ENCODE assay signal across 12 mouse cellular contexts in genomic region chr5:24826056-24826770, GRCm38 (mm10). TPM values are rescaled to one million over a fixed set of nuclear protein-coding genes. Genes with fewer than 3 reads are reported as not detected.
A peak's percentile ranks its signal among the peaks of the same experiment; 100 is the strongest.
DNase-seq lines count a peak whose midpoint lies in the region; ATAC-seq and TF ChIP-seq lines count a peak whose summit lies in the region.
"Had no signal": no experiment of that assay in that cellular context is flagged by ENCODE, and none has a peak within 500 bp of the region (broad histone marks: within the 10 kb centered on the region; RNA-seq: fewer than 3 reads in every experiment).

No protein-coding gene starts in this region.

- intact Hi-C loops in heart, postnatal 14 days (cut with DNase I), result no loop called here

- TF ChIP-seq POLR2A in myocyte (IDR thresholded peaks at IDR 0.05; ENCODE audit: insufficient read length, low read depth), result no peak

- ATAC-seq in heart, postnatal 0 days (ENCODE audit: insufficient read depth, low read depth), result no peak
- no peak for ATAC-seq in stomach, embryonic 15.5 days (ENCODE audit: insufficient read depth, low FRiP score, low read depth)
- no peak for ATAC-seq in stomach, postnatal 0 days (ENCODE audit: low FRiP score, low TSS enrichment)
- peak; percentile 62 for ATAC-seq in granulocyte monocyte progenitor cell, adult 5-6 weeks (replicated peaks; ENCODE audit: poor library complexity, severe bottlenecking)

- H3K27ac ChIP-seq in heart, postnatal 0 days (ENCODE audit: low read depth), result peak overlapping the region; percentile 15; the same call in 1 of the 2 replicates
- peak overlapping the region; percentile 21; the same call in 1 of the 2 replicates for H3K27ac ChIP-seq in stomach, embryonic 15.5 days
- no peak overlapping the region; the same call in 1 of the 2 replicates for H3K27ac ChIP-seq in stomach, postnatal 0 days (replicated peaks)
- H3K27ac ChIP-seq: liver, embryonic 14.5 days had no signal

- H3K9me3 ChIP-seq in heart, postnatal 0 days (replicated peaks; ENCODE audit: control insufficient read depth, low read length), result no peaks in the 10 kb centered on the region
- no peaks in the 10 kb centered on the region for H3K9me3 ChIP-seq in stomach, embryonic 15.5 days
- H3K9me3 ChIP-seq in stomach, postnatal 0 days (ENCODE audit: control insufficient read depth, low read length), result no peaks in the 10 kb centered on the region

- no peak overlapping the region for H3K4me3 ChIP-seq in heart, postnatal 0 days (ENCODE audit: low read depth, low read length)
- H3K4me3 ChIP-seq in stomach, embryonic 15.5 days (replicated peaks), result no peak overlapping the region
- no peak overlapping the region for H3K4me3 ChIP-seq in stomach, postnatal 0 days (ENCODE audit: low read depth, low read length)
- H3K4me3 ChIP-seq in myocyte, result no peak overlapping the region
- H3K4me3 ChIP-seq: erythroblast, embryonic 14.5 days had no signal

- H3ac ChIP-seq in myocyte (ENCODE audit: control insufficient read depth, insufficient read length), result no peak overlapping the region

- H3K27me3 ChIP-seq in heart, postnatal 0 days (ENCODE audit: control insufficient read depth, insufficient read depth, low read length), result no peaks in the 10 kb centered on the region
- no peaks in the 10 kb centered on the region for H3K27me3 ChIP-seq in stomach, embryonic 15.5 days (replicated peaks)
- no peaks in the 10 kb centered on the region for H3K27me3 ChIP-seq in stomach, postnatal 0 days (ENCODE audit: control insufficient read depth, insufficient read depth, low read length)
- no peaks in the 10 kb centered on the region for H3K27me3 ChIP-seq in myocyte (ENCODE audit: control insufficient read depth, insufficient read depth, insufficient read length)

- TF ChIP-seq EP300 in heart, postnatal 0 days (IDR thresholded peaks at IDR 0.05; ENCODE audit: low read depth), result no peak
- TF ChIP-seq EP300 in stomach, postnatal 0 days (optimal IDR thresholded peaks at IDR 0.05), result no peak

- TF ChIP-seq CTCF in heart, postnatal 0 days (IDR thresholded peaks at IDR 0.05; ENCODE audit: low read depth), result no peak
- no peak for TF ChIP-seq CTCF in stomach, postnatal 0 days (IDR thresholded peaks at IDR 0.05; ENCODE audit: low read depth)

- H3K36me3 ChIP-seq in heart, postnatal 0 days (replicated peaks; ENCODE audit: control insufficient read depth, insufficient read depth, low read length), result no peaks in the 10 kb centered on the region
- H3K36me3 ChIP-seq in stomach, embryonic 15.5 days, result no peaks in the 10 kb centered on the region
- H3K36me3 ChIP-seq in stomach, postnatal 0 days (ENCODE audit: control insufficient read depth, insufficient read depth, low read length), result no peaks in the 10 kb centered on the region
- no peaks in the 10 kb centered on the region for H3K36me3 ChIP-seq in myocyte (ENCODE audit: control insufficient read depth, insufficient read depth)

- WGBS in heart, postnatal 0 days, result 62% methylated on average over 9 of the region's 9 CpGs
- 75% methylated on average over 9 of the region's 9 CpGs for WGBS in stomach, embryonic 15.5 days
- 76% methylated on average over 9 of the region's 9 CpGs for WGBS in stomach, postnatal 0 days

- H3K4me1 ChIP-seq in heart, postnatal 0 days (ENCODE audit: control insufficient read depth, insufficient read depth), result peaks cover 41% of the 10 kb centered on the region
- H3K4me1 ChIP-seq in stomach, embryonic 15.5 days, result peaks cover 18% of the 10 kb centered on the region
- H3K4me1 ChIP-seq in stomach, postnatal 0 days (replicated peaks; ENCODE audit: control insufficient read depth, insufficient read depth), result 0 out of 2 replicates have a peak, but pooled peaks cover 4% of the 10 kb centered on the region

- no peak overlapping the region for H3K4me2 ChIP-seq in heart, postnatal 0 days (ENCODE audit: low read depth, low read length)
- H3K4me2 ChIP-seq in stomach, embryonic 15.5 days, result no peak overlapping the region
- H3K4me2 ChIP-seq in stomach, postnatal 0 days (replicated peaks; ENCODE audit: low read depth), result no peak overlapping the region
- peak overlapping the region; percentile 10 for H3K4me2 ChIP-seq in myocyte (ENCODE audit: low read depth)
- H3K4me2 ChIP-seq: midbrain, embryonic 11.5 days had no signal

- H3K9ac ChIP-seq in heart, postnatal 0 days (replicated peaks; ENCODE audit: low read depth, low read length), result no peak overlapping the region
- no peak overlapping the region for H3K9ac ChIP-seq in stomach, embryonic 15.5 days
- H3K9ac ChIP-seq in stomach, postnatal 0 days (ENCODE audit: low read length), result no peak overlapping the region
- H3K9ac ChIP-seq: liver, embryonic 14.5 days had no signal

- peaks cover 99% of the 10 kb centered on the region for H3K79me2 ChIP-seq in myocyte (ENCODE audit: control insufficient read depth, insufficient read depth)

- no peak for DNase-seq in heart, postnatal 0 days (ENCODE audit: low spot score)
- DNase-seq in heart, postnatal 14 days, result no peak
- no peak for DNase-seq in stomach, postnatal 0 days (ENCODE audit: low spot score)
- DNase-seq in yolk sac, embryonic 10.5 days (ENCODE audit: low spot score), result no peak
- no peak for DNase-seq in left cerebral cortex, adult 9 months (ENCODE audit: low spot score in 2 of 2)
- DNase-seq: spleen, adult 18-20 months had no signal

TF ChIP-seq in myocyte, 11 proteins besides CTCF, POLR2A, EP300 and RAD21:
- TF ChIP-seq MYOD1 (IDR thresholded peaks at IDR 0.05; ENCODE audit: control insufficient read depth in 1 of 3, insufficient read length in 2 of 3, low read depth in 2 of 3), result no peak
- TF ChIP-seq USF1 (IDR thresholded peaks at IDR 0.05; ENCODE audit: low read depth), result no peak
- no peak for TF ChIP-seq MYOG (IDR thresholded peaks at IDR 0.05; ENCODE audit: control insufficient read depth in 1 of 3, insufficient read depth in 1 of 3, insufficient read length in 2 of 3, low read depth in 2 of 3)
- TF ChIP-seq CEBPB (IDR thresholded peaks at IDR 0.05; ENCODE audit: insufficient read depth, poor library complexity, severe bottlenecking), result no peak
- TF ChIP-seq SRF (IDR thresholded peaks at IDR 0.05; ENCODE audit: control insufficient read depth, insufficient read length, low read depth), result no peak
- TF ChIP-seq REST (IDR thresholded peaks at IDR 0.05; ENCODE audit: insufficient read depth, insufficient read length), result no peak
- no peak for TF ChIP-seq E2F4 (IDR thresholded peaks at IDR 0.05; ENCODE audit: insufficient read depth)
- no peak for TF ChIP-seq TCF3 (IDR thresholded peaks at IDR 0.05; ENCODE audit: insufficient read length, low read depth)
- TF ChIP-seq TCF12 (IDR thresholded peaks at IDR 0.05; ENCODE audit: insufficient read depth, poor library complexity, severe bottlenecking), result no peak
- no peak for TF ChIP-seq POLR2AphosphoS2 (IDR thresholded peaks at IDR 0.05; ENCODE audit: insufficient read length, low read depth)
- TF ChIP-seq MAX (IDR thresholded peaks at IDR 0.05; ENCODE audit: low read depth), result no peak

RNA-seq across cellular contexts. Expression of gene Rheb, which starts 16.2 kb away (rescaled TPM):
- total RNA-seq in heart, postnatal 0 days (2014; rRNA removed; ENCODE audit: low replicate concordance), result 83.6 and 101 TPM in 2 replicates
- 250 and 253 TPM in 2 replicates for polyA plus RNA-seq in heart, postnatal 0 days (2015; fragmentation: Nextera tagmentation; extraction: Ambion mirVana)
- 10 to 100 TPM; 71.6 to 78.1 TPM for total RNA-seq in heart, postnatal 14 days (2021)
- polyA plus RNA-seq in stomach, embryonic 15.5 days (2015; fragmentation: Nextera tagmentation; extraction: Ambion mirVana), result 240 and 242 TPM in 2 replicates
- 209 and 218 TPM in 2 replicates for polyA plus RNA-seq in stomach, postnatal 0 days (2015; fragmentation: Nextera tagmentation; extraction: Ambion mirVana)
- 71.9 and 104 TPM in 2 replicates for total RNA-seq in granulocyte monocyte progenitor cell, adult 5-6 weeks (2014; fragmentation: Nextera tagmentation)
- 67.8 and 78.2 TPM in 2 replicates for total RNA-seq in granulocyte monocyte progenitor cell, adult 5-6 weeks (2017)
- polyA plus RNA-seq in myocyte (2012; fragmentation: generic; extraction: Trizol), result 64.4 TPM
